Mouse (Mus musculus) spleen, postnatal 14 days (tissue): ENCODE data around the gene Tlr9.

ENCODE experiments used
- DNase-seq, 2 experiments: peaks; one replicate each; pipeline ENCODE4 v3.0.0; 2021 to 2022; ENCODE audit warnings: low spot score in 2 of 2

Tlr9 gene

GRCm38 (mm10) chr9:106203990-106204851 lies 18.2 kb upstream of the Tlr9 start:
- no peak for DNase-seq

GRCm38 (mm10) chr9:106205713-106206290 lies 16.6 kb upstream of the Tlr9 start:
- no peak for DNase-seq

GRCm38 (mm10) chr9:106206515-106206914 lies 15.9 kb upstream of the Tlr9 start:
- DNase-seq: no peak

- DNase-seq: no peak
These were observed 14.2 kb upstream of the Tlr9 start for GRCm38 (mm10) chr9:106208181-106208580.

- DNase-seq: no peak
These were observed 12.4 kb upstream of the Tlr9 start for GRCm38 (mm10) chr9:106209954-106210353.

GRCm38 (mm10) chr9:106210853-106211609 lies 11.4 kb upstream of the Tlr9 start:
- DNase-seq: no peak

GRCm38 (mm10) chr9:106211680-106212593 lies 10.5 kb upstream of the Tlr9 start:
- peak; percentile 69 to 80 for DNase-seq

- no peak for DNase-seq
These were observed 9.8 kb upstream of the Tlr9 start for GRCm38 (mm10) chr9:106212594-106212981.

- no peak for DNase-seq
These were observed 6.9 kb upstream of the Tlr9 start for GRCm38 (mm10) chr9:106215341-106216125.

GRCm38 (mm10) chr9:106216971-106217370 lies 5.4 kb upstream of the Tlr9 start:
- no peak for DNase-seq

GRCm38 (mm10) chr9:106220894-106221523 lies 1.4 kb upstream of the Tlr9 start:
- DNase-seq: no peak

- DNase-seq: no peak
These were observed 596 bp downstream of the Tlr9 start for GRCm38 (mm10) chr9:106222994-106223393.

GRCm38 (mm10) chr9:106225469-106226150 lies 3.2 kb downstream of the Tlr9 start:
- no peak for DNase-seq

GRCm38 (mm10) chr9:106226151-106226682 lies 3.8 kb downstream of the Tlr9 start:
- no peak for DNase-seq

GRCm38 (mm10) chr9:106227790-106228429 lies 5.5 kb downstream of the Tlr9 start:
- no peak for DNase-seq

GRCm38 (mm10) chr9:106230051-106230733 lies 7.8 kb downstream of the Tlr9 start:
- no peak for DNase-seq

GRCm38 (mm10) chr9:106230734-106231106 lies 8.3 kb downstream of the Tlr9 start:
- no peak for DNase-seq

- no peak for DNase-seq
These were observed 8.8 kb downstream of the Tlr9 start for GRCm38 (mm10) chr9:106231220-106231619.
